Mouse (Mus musculus): ENCODE measurements around the gene Zfp382. TPM values are rescaled to one million over a fixed set of nuclear protein-coding genes. Genes with fewer than 3 reads are reported as not detected.
"Not testable (repeated sequence)": the region's sequence is repeated elsewhere in the genome, so short reads cannot be mapped to it uniquely, and the experiment has no call there.

Zfp382 gene
- total RNA-seq (2021), result 1 to 10 TPM; 2.1 to 2.5 TPM
- long read RNA-seq, experiment 1, partial matches to known transcripts, result 0 of 1 reads
- long read RNA-seq, experiment 1, other reads (novel, unspliced or antisense), result 0 of 1 reads
- long read RNA-seq, experiment 2, result 0 reads

DNA sequence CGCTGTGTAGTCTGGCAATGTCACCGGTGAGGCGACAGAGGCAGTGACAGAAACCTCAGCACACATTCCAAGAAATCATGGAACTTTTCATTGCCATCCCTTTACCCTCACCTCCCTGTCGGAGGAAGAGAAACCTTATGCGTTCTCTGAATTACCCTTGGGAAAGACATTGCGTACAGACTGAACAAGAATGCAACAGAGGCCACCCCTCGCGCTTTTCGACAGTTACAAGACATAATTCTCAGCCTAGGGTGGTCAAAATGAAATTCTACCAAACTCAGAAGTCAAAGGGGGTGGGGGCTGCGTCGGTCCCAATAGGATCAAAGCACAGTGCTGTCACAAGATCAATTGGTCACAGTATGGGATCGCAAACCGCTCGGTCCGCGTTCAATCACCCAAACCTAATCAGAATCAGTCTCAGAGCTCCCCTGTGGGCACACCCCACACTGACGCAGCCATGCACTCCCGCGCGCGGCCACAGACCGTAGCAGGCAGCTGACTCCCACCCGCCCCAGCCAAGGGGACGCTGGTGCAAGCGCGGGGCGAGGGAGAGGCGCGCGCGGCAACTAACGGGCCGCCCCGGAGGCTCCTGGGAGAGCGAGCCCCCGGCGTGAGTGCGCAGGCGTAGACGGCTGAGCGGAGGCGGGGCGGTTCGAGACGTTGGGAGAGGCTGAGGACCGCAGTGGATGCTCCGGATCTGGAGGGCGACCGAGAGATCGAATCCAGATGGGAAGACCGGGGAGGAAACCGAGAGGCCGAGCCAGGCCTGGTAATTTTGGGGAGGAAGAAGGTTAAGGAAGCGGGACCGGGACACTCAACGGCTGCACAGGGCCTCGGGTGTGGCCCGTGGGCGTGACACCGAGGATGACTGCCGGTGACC, at the start of gene Zfp382:
Gene Zfp382 (plus strand): TSS at position 635 of the 880 bp plus-strand sequence.
- peak; percentile 94 for DNase-seq

GRCm38 (mm10) chr7:30072146-30073028, 49.4 kb upstream of the Zfp382 start, which contains the start of gene Zfp82:
Zfp82 (minus strand) TSS chr7:30072900.
- DNase-seq, result peak; percentile 87 to 88

DNA sequence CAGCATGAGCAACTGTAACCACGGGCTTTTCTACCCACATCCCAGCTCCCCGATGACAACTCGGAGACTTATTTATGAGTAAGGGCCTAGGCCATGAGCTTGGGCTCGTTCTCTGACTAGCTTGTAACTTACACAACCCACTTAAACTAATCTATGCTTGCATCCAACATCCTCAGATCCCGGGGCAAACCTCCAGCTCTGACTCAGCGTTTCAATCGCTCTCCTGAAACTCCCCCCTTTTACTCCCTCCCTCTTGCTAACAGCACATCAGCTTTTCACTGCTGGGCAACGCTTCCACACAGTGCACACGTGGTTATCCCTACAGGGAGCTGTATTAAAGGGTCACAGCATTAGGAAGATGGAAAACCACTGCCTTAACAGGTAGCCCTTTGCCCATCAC, 35.2 kb upstream of the Zfp382 start:
- DNase-seq, result no peak

DNA sequence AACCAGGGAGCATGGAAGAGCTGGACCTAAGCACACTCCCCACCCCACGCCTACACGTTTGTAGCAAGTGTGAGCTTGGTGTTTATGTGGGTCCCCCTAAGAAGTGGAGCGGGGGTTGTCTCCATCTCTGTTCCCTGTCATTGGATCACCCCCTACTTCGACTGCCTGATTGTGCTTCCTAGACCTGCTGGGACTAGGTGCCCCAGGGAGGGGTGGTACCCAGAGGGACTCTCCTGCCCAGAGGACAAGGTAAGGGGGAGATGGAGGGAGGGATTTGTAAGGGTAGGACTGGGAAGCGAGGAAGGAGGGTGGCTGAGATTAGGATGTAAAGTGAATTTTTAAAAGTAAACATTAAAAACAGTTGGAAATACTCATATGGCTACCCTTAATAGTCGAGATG, 32.3 kb upstream of the Zfp382 start:
- no peak for DNase-seq

DNA sequence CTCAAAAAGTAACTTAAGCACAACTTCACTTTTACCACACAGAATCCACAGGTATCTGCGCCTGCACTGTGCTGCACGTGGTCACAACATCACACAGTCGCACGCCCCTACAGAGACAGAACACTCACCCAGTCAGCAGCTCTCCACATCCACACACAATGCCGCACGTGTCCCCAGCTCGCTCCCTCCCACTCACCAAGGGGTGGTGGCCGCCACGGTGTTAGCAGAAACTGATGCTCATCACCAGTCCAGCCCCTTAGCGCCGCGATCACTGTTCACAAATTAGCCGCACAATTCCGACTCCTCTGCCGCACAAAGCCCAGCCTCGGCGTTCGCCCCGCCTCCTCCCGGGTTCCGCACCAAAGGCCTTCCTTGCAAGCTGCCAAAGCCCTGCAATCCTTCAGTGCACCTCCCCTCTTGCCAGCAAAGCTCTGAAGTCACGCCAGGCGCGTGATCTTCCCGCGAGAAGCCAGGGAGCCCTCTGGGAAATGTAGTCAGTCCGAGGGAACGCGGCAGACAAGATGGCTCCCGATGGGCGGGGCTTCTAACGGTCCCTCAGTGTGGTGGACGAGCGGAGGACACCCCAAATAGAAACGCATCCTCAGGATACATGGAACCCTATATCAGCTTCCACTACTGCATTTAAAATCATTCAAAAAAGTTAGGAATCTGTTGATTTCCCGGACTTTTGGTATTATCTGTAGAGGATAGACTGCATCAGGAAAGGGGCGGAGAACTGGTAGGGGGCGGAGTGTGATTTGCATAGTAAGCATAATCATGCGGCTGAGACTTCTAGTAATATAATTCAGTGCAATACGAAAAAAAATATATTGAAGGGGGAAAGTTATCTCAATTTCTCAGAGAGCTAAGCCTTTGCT, 31.4 kb upstream of the Zfp382 start, which contains the start of the genes Gm26920 and Zfp566:
Gene Gm26920 (minus strand): TSS at position 319 of the 878 bp plus-strand sequence.
Gene Zfp566 (minus strand): TSS at position 436 of the 878 bp plus-strand sequence.
- peak; percentile 98 for DNase-seq

DNA sequence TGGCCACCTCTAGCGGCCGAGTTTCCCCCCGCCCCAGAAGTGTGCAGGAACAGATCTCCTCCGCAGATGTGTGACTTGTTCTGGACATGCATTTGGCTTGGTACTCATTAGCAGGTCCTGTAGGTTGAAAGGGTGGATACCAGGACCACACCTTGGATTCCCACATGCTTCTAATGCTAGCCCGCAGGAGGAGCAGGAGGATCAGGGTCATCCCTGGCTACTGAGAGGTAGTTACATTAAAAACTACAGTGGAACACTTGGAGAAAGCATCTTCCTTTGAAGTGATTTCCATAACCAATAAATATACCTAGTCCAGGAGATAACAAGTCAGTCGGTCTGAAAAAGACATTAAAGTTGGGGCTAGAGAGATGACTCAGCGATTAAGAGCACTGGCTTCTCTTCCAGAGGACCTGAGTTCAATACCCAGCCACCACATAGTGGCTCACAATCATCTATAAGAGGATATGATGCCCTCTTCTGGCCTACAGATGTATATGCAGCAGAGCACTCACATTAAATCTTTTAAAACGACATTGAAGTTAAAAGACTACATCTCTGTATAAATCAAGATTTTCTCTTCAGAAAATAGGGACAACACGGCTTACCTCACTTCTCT, 30.7 kb upstream of the Zfp382 start:
- DNase-seq, result peak; percentile 11 to 27

DNA sequence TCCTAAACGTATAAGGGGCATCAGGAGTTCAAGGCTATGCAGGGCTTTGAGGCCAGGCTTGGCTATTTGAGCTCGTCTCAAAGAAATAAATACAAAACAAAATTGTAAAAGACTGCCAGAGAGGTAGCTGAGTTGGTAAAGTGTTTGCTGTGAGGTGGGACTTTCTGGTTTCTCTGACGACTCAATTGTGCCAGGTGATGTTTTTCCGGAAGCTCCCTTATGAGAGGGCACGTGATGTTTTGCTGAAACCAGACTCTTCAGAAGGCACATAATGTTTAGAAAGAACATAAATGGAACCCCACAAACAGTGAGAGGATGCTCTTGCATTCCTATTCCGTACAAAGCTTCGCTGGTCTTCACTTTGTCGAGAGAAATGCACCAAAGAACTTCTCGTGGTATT, 29.1 kb upstream of the Zfp382 start:
- no peak for DNase-seq

- no peak for DNase-seq
Observed at GRCm38 (mm10) chr7:30093918-30094415, 27.8 kb upstream of the Zfp382 start.

DNA sequence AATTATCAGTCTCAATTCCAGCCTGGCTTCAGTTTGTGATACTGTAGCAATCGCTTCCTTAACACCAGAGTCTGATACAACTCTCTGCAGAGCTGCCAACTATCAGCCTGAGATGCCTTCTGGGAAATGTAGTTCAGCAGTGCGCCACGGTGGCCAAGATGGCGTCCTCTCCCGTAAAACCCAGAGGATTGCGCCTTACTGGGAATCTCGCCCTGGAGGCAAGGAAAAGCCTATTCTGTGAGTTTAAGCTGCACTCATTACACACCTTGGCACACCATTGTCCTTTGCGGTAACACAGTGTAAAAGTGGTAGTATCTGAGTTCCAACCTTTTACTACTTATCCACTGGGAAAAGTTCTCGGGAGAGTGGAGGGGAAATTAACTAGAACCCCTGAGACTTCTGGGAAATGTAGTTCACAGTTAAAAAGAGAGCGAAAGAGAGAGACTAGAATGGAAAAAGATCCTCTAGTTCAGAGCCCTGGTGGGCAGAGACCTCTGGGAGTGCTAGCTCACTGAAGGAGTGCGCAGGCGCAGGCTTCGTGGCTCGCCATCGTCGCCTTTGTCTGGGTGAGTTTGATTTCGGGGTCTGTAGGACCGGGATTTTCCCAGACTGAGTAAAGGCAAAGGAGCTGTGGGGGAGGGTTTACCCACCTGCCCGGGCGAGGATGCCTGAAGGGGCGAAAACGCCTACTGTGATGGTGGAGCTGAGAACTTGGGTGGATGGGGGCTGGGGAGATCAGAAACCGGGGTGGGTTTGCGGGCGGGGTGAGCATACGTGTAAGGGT, 26.9 kb upstream of the Zfp382 start, which contains the start of gene Zfp260:
Gene Zfp260 (plus strand): TSS at position 132 of the 784 bp plus-strand sequence.
- DNase-seq, result peak; percentile 95

- no peak for DNase-seq
Observed at GRCm38 (mm10) chr7:30095551-30096125, 26.1 kb upstream of the Zfp382 start.

- peak in 1 of 2 experiments; percentile 42 for DNase-seq
Observed at GRCm38 (mm10) chr7:30099297-30099696, 22.4 kb upstream of the Zfp382 start.

- no peak for DNase-seq
Observed at GRCm38 (mm10) chr7:30116076-30116475, 5.7 kb upstream of the Zfp382 start.

DNA sequence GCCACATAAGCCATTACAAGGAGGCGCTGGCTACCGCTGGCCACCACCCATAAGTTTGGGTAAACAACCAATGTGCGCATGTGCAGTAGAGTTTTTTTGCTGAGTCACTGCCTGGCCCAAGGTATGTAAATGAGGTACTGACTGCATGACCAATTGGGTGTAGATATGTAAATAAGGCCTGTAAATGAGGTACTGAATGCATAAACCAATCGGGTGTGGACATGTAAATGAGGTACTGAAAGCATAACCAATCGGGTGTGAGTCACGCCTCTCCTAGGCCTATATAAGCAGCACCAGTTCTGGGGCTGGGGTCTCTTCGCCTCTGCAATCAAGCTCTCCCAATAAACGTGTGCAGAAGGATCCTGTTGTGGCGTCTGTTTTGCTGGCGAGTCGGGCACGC, 3.8 kb upstream of the Zfp382 start:
- not testable (repeated sequence) for DNase-seq

DNA sequence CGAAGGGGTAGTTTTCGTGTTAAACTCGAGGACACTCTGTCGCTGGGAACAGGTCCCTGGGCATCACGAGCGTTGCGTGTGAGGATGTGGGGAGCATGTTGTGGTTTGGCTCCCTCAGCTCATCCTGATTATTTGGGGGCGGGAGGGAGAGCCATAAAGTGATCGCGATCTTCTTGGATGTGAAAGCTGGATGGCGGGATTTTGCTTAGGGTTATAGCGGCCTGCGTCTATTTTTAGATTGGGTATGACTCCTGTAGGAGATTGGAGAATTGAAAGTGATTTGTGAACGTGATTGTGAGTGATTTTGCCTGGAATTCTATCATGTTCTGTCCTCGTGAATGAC, 417 bp downstream of the Zfp382 start:
- DNase-seq, result no peak

- no peak for DNase-seq
Observed at GRCm38 (mm10) chr7:30129900-30130299, 8.2 kb downstream of the Zfp382 start.

GRCm38 (mm10) chr7:30132396-30132795, 10.7 kb downstream of the Zfp382 start:
- no peak for DNase-seq

- no peak for DNase-seq
Observed at GRCm38 (mm10) chr7:30136826-30137225, 15.1 kb downstream of the Zfp382 start.

GRCm38 (mm10) chr7:30143170-30143554, 21.4 kb downstream of the Zfp382 start:
- DNase-seq, result no peak

GRCm38 (mm10) chr7:30143555-30144209, 21.9 kb downstream of the Zfp382 start:
- peak; percentile 48 to 55 for DNase-seq

All from heart, adult 18-20 months (tissue).